Mouse (Mus musculus): ENCODE measurements at regions not wholly inside any gene's neighbourhood (a gene's known extent, or its start where the extent isn't known, plus 50 kb on each side); places are given as distances from the start of the nearest gene placed in this dataset.

DNA sequence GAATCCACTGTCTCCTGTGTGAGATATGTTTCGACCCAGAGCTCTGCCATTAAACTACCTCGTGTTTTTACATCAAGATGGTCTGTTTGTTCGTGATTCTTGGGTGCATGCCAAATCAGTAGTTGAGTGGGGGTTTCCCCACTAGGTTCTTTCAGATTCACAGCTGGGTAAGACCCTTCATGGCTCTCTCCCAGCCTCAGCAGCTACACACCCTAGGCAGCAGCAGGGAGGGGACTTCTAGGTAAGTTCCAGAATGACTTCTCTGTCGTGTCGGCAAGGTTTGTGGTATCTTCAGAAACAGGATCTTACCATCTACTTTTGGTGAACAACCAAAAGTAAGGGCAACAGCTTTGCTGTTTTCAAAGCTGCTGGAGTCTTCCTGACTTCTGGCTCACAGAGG is 144.9 kb upstream of the Slc7a14 start:
- TF ChIP-seq CTCF (IDR thresholded peaks at IDR 0.05) (no peak), EP300 (IDR thresholded peaks at IDR 0.05) (no peak)

Measured in lung, postnatal 0 days (tissue).